In the genomic region with DNA sequence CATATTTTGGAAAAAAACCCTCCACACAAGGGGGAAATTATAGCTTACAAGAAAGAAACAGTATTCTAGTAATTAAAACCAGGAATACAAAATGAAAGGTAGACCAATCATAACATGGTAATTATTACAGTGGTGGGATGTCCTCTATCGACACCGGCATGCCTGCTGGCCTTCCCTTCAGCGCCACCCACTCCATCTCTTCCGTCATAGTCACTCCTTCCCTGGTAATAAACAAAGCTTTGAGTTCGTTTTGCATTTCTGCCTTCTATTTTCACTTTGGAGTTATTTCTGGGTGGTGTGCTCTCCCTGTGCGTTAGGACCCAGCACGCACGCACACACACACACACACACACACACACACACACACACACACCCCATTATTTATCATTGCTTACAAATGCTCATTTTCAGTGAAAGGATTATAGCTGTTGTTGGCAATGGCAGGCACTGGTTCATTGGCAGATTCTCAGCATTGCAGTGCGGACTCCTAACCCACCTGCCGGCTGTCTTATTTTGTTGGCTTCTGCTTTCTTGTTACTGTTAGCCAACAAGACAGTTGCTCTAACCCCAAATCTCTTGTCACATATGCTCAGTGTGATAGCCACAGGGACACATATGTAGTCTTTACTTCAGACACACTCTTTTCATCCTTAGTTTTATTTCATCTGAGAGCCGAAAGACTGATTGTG, we compare ENCODE assay signal across 14 mouse cellular contexts. TPM values are rescaled to one million over a fixed set of nuclear protein-coding genes. Genes with fewer than 3 reads are reported as not detected.
DNase-seq lines count a peak whose midpoint lies in the region; TF ChIP-seq lines count a peak whose summit lies in the region.
"Had no signal": no experiment of that assay in that cellular context is flagged by ENCODE, and none has a peak within 500 bp of the region (broad histone marks: within the 10 kb centered on the region; RNA-seq: fewer than 3 reads in every experiment).

No protein-coding gene starts in this region.

- DNase-seq in frontal cortex, postnatal 36 days (ENCODE audit: low spot score in 2 of 2), result peak; percentile 11 to 13
- no peak for DNase-seq in frontal cortex, postnatal 25 days (ENCODE audit: low spot score in 2 of 2)
- DNase-seq in MEL (ENCODE audit: low read depth, low spot score) (peak; percentile 39), liver (no peak)
- peak; percentile 33 for DNase-seq in cerebellum, adult 8-10 months
- peak; percentile 16 to 21 for DNase-seq in layer of hippocampus, adult 2 months (ENCODE audit: low spot score in 2 of 2)
- no peak for DNase-seq in ovary, postnatal 10 days (ENCODE audit: low spot score)
- DNase-seq in urinary bladder, postnatal 10 days (ENCODE audit: low spot score), result no peak
- DNase-seq: gastrocnemius, postnatal 25 days; right cerebral cortex, postnatal 25 days had no signal

- no peaks in the 10 kb centered on the region for H3K9me3 ChIP-seq in MEL (replicated peaks; ENCODE audit: insufficient read depth, low read length)
- H3K9me3 ChIP-seq: G1E had no signal

- no peak overlapping the region for H3K4me3 ChIP-seq in MEL (ENCODE audit: control insufficient read depth in 1 of 2, insufficient read depth in 1 of 2, low read depth in 2 of 2, low read length in 2 of 2)
- H3K4me3 ChIP-seq in layer of hippocampus, adult 2 months, result peak overlapping the region; percentile 22; the same call in 1 of the 2 replicates

- no peaks in the 10 kb centered on the region for H3K79me2 ChIP-seq in MEL (ENCODE audit: control insufficient read depth, insufficient read depth, low read length, poor library complexity)

- TF ChIP-seq POLR2A in MEL (IDR thresholded peaks at IDR 0.05; ENCODE audit: control insufficient read depth in 1 of 2, insufficient read depth in 1 of 2, low read depth in 1 of 2, low read length in 2 of 2, poor library complexity in 1 of 2), result no peak

- no peak for TF ChIP-seq CTCF in MEL (IDR thresholded peaks at IDR 0.05 in 2 of 3, conservative IDR thresholded peaks at IDR 0.05 in 1 of 3; ENCODE audit: control insufficient read depth in 1 of 3, insufficient read depth in 1 of 3, low read depth in 2 of 3, low read length in 3 of 3, poor library complexity in 1 of 3, severe bottlenecking in 1 of 3)
- TF ChIP-seq CTCF in layer of hippocampus, adult 2 months (conservative IDR thresholded peaks at IDR 0.05), result no peak

- no peak overlapping the region for H3K9ac ChIP-seq in MEL (ENCODE audit: control insufficient read depth, low read depth, low read length, poor library complexity, severe bottlenecking)
- H3K9ac ChIP-seq: hindbrain, embryonic 14.5 days; liver, embryonic 14.5 days had no signal

- TF ChIP-seq RAD21 in MEL (IDR thresholded peaks at IDR 0.05; ENCODE audit: low read depth, low read length), result no peak

- peaks cover 0 to 4% of the 10 kb centered on the region in 2 experiments; a peak in 2 of 4 replicates for H3K4me1 ChIP-seq in MEL (ENCODE audit: control insufficient read depth in 1 of 2, insufficient read depth in 2 of 2, low read length in 2 of 2)

- no peaks in the 10 kb centered on the region for H3K36me3 ChIP-seq in MEL (ENCODE audit: control insufficient read depth in 1 of 2, insufficient read depth in 2 of 2, low read length in 2 of 2)
- H3K36me3 ChIP-seq: G1E had no signal

- TF ChIP-seq EP300 in MEL (IDR thresholded peaks at IDR 0.05; ENCODE audit: low read depth in 1 of 2, low read length in 2 of 2), result 0 out of 4 replicates have a peak, but pooled peaks of 1 of the 2 experiments have one; percentile 5

- H3K27me3 ChIP-seq in MEL (ENCODE audit: control insufficient read depth in 1 of 2, insufficient read depth in 2 of 2, low read length in 2 of 2), result peaks cover 0 to 2% of the 10 kb centered on the region in 2 experiments; a peak in 1 of 4 replicates

- no peak overlapping the region for H3K27ac ChIP-seq in MEL (ENCODE audit: control insufficient read depth, low read depth, low read length)
- peak overlapping the region; percentile 64 for H3K27ac ChIP-seq in layer of hippocampus, adult 2 months
- H3K27ac ChIP-seq: hindbrain, embryonic 14.5 days; liver, embryonic 14.5 days; macrophage had no signal

TF ChIP-seq in MEL, 35 proteins besides CTCF, POLR2A, EP300 and RAD21:
- no peak for TF ChIP-seq ZKSCAN1 (IDR thresholded peaks at IDR 0.05; ENCODE audit: low read depth, low read length)
- no peak for TF ChIP-seq GABPA (IDR thresholded peaks at IDR 0.05; ENCODE audit: low read depth, low read length)
- TF ChIP-seq ZC3H11A (IDR thresholded peaks at IDR 0.05; ENCODE audit: low read depth, low read length), result no peak
- TF ChIP-seq ELF1 (IDR thresholded peaks at IDR 0.05; ENCODE audit: low read depth, low read length), result no peak
- no peak for TF ChIP-seq HCFC1 (IDR thresholded peaks at IDR 0.05; ENCODE audit: low read depth, low read length)

RNA-seq across cellular contexts. Expression of a gene that starts 29.4 kb away (rescaled TPM):
- total RNA-seq in MEL (2012; rRNA removed), result 28.1 and 28.8 TPM in 2 replicates
- 10 to 100 TPM in 1 of 2 experiments, not detected in 1; 35.1 TPM for polyA plus RNA-seq in MEL (2012; ENCODE audit: insufficient read depth in 1 of 2, insufficient read length in 2 of 2, low read depth in 1 of 2, low replicate concordance in 2 of 2, missing spikeins in 1 of 2)
- 100 to 1,000 TPM; 199 to 202 TPM for total RNA-seq in layer of hippocampus, adult 2 months (2021)
- polyA plus RNA-seq: G1E had no signal

Comparison
In these comparisons a context has a peak if more than half of its experiments do, and no peak if none do; other contexts are left out.
1. DNase-seq: peak in frontal cortex, postnatal 36 days (2 of 2), MEL (single experiment), cerebellum, adult 8-10 months (single experiment) and layer of hippocampus, adult 2 months (2 of 2); none in frontal cortex, postnatal 25 days (0 of 2), ovary, postnatal 10 days (single experiment), urinary bladder, postnatal 10 days (single experiment) and liver (single experiment).